Mouse (Mus musculus) right cerebral cortex, postnatal 14 days (tissue): ENCODE data around the gene Gm3371.
"Not testable (repeated sequence)": the region's sequence is repeated elsewhere in the genome, so short reads cannot be mapped to it uniquely, and the experiment has no call there.

Experiments
- DNase-seq: peaks from one replicate; pipeline ENCODE4 v3.0.0; 2022

Gene Gm3371

DNA sequence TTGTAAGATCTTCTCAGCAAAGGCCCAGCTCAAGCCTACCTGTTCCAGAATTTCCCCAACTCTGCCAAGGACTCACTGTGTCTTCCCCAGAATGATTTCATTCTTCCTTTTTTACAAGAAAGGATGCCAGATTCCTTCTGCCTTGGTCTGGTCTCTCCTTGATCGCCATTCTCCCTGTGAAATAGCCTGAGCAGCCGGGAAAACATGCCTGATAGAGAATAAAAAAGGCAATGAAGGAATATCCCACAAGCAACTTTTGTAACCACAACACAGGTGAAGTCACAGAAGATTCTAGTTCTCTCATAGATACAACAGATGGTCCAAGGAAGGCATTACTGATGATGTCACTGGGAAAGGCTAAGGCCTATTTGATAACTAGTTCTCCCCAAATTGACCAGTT lies at the start of gene Gm3371:
Gm3371 (minus strand) TSS at position 101 of the 400 bp plus-strand sequence.
- not testable (repeated sequence) for DNase-seq

DNA sequence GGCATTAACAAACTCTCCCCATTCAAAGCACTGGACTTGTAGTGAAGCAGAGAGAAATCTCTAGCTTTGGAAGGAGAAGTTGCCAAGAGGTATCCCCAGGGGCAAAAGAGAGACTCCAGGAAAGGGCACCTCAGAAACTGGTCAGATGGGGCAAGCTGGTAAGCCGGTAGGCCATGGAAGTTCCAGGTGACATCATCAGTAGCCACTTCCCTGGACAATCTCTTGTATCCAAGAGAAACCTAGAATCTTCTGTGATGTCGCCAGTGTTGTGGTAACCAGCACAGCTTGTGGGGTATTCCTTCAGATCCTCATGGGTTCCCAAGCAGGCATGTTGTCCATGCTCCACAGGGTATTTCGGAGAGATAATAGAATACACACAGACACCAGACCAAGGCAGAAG lies 22.8 kb upstream of the Gm3371 start, which contains the start of gene Gm8232:
Gm8232 (plus strand) TSS at position 301 of the 400 bp plus-strand sequence.
- DNase-seq = not testable (repeated sequence)

DNA sequence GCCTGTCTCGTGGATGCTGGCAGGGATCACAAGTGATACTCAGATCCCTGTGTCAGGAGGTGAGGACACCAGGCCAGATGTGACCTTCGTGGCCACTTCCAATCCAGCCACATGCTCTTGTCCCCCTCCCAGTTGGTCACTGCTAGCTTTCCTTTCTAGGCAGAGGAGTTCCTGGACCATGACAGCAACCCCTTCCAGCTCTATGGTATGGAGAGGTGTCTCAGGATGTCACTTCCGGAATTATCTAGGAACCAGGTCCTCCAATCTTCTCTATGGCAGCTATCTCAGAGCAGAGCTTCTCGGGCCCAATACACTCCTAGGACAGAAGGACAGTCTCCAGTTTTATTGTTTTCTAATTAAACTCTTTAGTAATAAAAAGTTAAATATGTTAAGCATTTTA lies 26.3 kb downstream of the Gm3371 start:
- DNase-seq = not testable (repeated sequence)

DNA sequence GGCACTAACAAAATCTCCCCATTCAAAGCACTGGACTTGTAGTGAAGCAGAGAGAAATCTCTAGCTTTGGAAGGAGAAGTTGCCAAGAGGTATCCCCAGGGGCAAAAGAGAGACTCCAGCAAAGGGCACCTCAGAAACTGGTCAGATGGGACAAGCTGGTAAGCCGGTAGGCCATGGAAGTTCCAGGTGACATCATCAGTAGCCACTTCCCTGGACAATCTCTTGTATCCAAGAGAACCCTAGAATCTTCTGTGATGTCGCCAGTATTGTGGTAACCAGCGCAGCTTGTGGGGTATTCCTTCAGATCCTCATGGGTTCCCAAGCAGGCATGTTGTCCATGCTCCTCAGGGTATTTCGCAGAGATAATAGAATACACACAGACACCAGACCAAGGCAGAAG lies 45.4 kb downstream of the Gm3371 start, which contains the start of gene Gm8229:
Gm8229 (plus strand) TSS at position 301 of the 400 bp plus-strand sequence.
- not testable (repeated sequence) for DNase-seq

DNA sequence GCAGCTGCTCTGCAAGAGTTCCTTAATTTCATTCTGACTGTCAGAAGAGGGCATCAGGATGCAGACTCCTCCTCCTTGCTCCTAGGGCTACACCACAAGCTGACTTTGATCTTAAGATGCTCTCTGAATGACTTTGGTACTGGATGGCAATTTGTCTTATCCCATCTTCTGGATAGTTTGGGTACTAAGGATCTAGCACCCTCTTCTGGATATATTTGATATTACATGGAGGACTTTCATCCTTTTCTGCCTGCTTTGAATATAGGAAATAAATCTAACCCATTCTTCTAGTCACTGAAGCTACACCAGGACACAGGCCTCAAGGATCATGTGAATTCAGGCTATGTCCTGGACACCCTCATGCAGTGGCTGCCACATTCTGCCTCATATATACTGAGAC lies 48.2 kb downstream of the Gm3371 start:
- not testable (repeated sequence) for DNase-seq

DNA sequence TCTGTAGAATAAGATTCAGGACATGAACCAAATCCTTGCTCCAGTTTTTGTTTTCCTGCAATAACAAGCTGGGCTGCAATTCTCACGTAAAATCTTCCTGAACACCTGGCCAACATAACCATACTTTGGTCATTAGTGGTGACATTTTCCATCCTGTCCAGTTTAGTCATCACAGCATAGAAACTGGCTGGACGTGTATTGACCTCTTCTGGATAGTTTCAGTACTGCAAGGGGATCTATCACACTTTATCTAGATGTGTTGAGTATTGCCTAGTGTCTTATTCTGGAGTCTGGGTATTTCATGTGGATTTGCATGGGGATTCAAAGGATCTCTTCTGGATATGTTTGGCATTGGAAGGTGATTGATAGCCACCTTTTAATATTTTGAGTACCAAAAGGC lies 49.1 kb downstream of the Gm3371 start:
- not testable (repeated sequence) for DNase-seq
